Mouse (Mus musculus) olfactory bulb, adult 2 months (tissue): Measurements from ENCODE around the gene Tbl1xr1. TPM values are rescaled to one million over a fixed set of nuclear protein-coding genes. Genes with fewer than 3 reads are reported as not detected.

Experiments
- H3K27ac ChIP-seq: fragments of 200-500 bp; 2 replicates; pipeline ENCODE4 v1.5.1; 2012; ENCODE audit warnings: low read depth, low read length; ENCODE audit not compliant: insufficient read depth
- H3K4me1 ChIP-seq: fragments of 200-500 bp; 2 replicates; pipeline ENCODE4 v1.6.1; 2012; ENCODE audit warnings: low read length; ENCODE audit not compliant: control insufficient read depth, insufficient read depth
- H3K4me3 ChIP-seq: fragments of 200-500 bp; 2 replicates; pipeline ENCODE4 v1.5.1; 2012; ENCODE audit warnings: mild to moderate bottlenecking, low read depth, low read length, moderate library complexity; ENCODE audit not compliant: insufficient read depth
- CTCF ChIP-seq: fragments of 200-500 bp; IDR thresholded peaks from 2 replicates; pipeline ENCODE4 v1.5.1; 2012; ENCODE audit warnings: low read depth, mild to moderate bottlenecking, low read length, moderate library complexity; ENCODE audit not compliant: insufficient read depth
- POLR2A ChIP-seq: fragments of 200-500 bp; IDR thresholded peaks from 2 replicates; pipeline ENCODE4 v1.6.1; 2012; ENCODE audit warnings: mild to moderate bottlenecking, low read depth, low read length, moderate library complexity; ENCODE audit not compliant: insufficient read depth
- WGBS: fragments of 180-500 bp; shearing (Covaris S2); methylation state at CpG from one replicate; pipeline ENCODE4 v1.1.7; 2018; 5-methylcytosine and 5-hydroxymethylcytosine counted together
- polyA plus RNA-seq: library from polyadenylated mRNA; stranded (reverse); fragments of >200 nt; gene quantifications from 2 replicates; pipeline ENCODE4 v1.2.4, GENCODE M21; 2012; ENCODE audit warnings: low replicate concordance; ENCODE audit not compliant: missing spikeins, insufficient read depth, insufficient read length

Tbl1xr1 gene
- polyA plus RNA-seq, 1 experiment = not detected

- Histone ChIP-seq H3K27ac (no peak overlapping the region), H3K4me3 (no peak overlapping the region), H3K4me1 (peaks cover 2% of the 10 kb centered on the region)
- TF ChIP-seq CTCF (no peak), POLR2A (no peak)
Observed at GRCm38 (mm10) chr3:22108013-22108412, 31.6 kb downstream of the Tbl1xr1 start.

DNA sequence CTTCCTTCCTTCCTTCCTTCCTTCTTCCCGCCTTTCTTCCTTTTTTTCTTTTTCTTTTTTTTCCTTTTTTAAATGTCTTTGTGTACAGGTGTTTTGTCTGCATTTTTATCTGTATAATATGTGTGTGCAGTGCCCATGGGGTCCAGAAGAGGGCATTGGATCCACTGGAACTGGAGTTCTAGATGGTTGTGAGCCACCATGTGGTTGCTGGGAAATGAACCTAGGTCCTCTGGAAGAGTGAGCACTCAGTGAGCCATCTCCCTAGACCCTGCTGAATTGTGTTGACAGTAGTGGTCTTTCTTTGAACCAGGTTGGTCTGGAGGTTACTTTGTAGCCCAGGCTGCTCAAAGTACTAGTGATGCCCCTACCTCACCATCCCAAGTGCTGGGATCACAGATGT is 33.2 kb downstream of the Tbl1xr1 start:
- WGBS = 81% methylated on average over 1 of the region's 1 CpGs
- H3K27ac ChIP-seq = no peak overlapping the region
- H3K4me3 ChIP-seq = no peak overlapping the region
- no peak for TF ChIP-seq POLR2A
- TF ChIP-seq CTCF = no peak
- H3K4me1 ChIP-seq = peaks cover 2% of the 10 kb centered on the region

GRCm38 (mm10) chr3:22113773-22114172 is 37.3 kb downstream of the Tbl1xr1 start:
- Histone ChIP-seq H3K4me3 (no peak overlapping the region), H3K4me1 (peaks cover 4% of the 10 kb centered on the region), H3K27ac (no peak overlapping the region)
- TF ChIP-seq CTCF = no peak
- TF ChIP-seq POLR2A = no peak
- WGBS = 94% methylated on average over 4 of the region's 4 CpGs

GRCm38 (mm10) chr3:22115221-22115620 is 38.8 kb downstream of the Tbl1xr1 start:
- TF ChIP-seq POLR2A = no peak
- TF ChIP-seq CTCF = no peak
- Histone ChIP-seq H3K4me3 (no peak overlapping the region), H3K27ac (peak overlapping the region; percentile 73; the same call in 1 of the 2 replicates), H3K4me1 (peaks cover 4% of the 10 kb centered on the region)
- WGBS = 47% methylated on average over 2 of the region's 2 CpGs

DNA sequence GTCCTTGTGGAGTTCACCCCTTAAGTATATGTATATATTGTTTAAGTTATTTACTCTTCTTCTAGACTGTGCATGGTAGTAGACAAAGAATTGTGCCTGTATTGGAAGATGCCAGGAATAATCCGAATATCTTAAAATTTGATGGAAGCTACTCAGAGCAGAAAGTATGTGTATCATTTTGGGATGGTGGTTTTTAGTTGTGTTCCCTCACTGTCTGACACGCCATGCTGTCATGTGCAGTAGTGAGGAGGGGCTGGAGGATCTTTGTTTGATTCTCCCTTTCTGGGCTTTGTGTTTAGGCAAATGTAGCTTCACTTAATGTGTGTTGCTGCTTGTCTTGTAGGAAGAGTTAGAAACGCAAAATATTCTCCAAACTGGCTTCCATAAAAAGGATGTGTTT is 39.2 kb downstream of the Tbl1xr1 start:
- Histone ChIP-seq H3K4me1 (peaks cover 4% of the 10 kb centered on the region), H3K27ac (peak overlapping the region; percentile 73; the same call in 1 of the 2 replicates), H3K4me3 (no peak overlapping the region)
- WGBS = 44% methylated on average over 3 of the region's 3 CpGs
- TF ChIP-seq POLR2A = no peak

DNA sequence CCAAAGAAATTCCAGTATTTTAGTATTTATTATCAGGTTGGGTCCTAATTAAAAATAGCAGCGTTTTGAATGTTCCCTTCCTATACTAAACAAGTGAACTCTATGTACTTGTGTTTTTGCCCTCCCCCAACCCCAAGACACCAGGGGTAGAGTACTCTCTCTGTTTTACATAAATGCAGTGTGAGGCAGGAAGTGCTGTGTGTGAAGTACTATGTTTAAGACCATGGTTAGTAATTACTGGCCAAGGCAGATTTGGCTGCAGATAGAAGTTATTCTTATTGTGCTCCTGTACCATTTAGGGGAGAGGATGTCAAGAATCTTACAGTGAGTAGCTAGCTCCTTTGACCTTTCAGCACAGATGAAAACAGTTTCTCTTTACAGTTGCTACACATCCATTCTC is 39.7 kb downstream of the Tbl1xr1 start:
- WGBS = 7% methylated on average over 1 of the region's 1 CpGs
- peaks cover 4% of the 10 kb centered on the region for H3K4me1 ChIP-seq
- peak overlapping the region; percentile 44; the same call in 1 of the 2 replicates for H3K27ac ChIP-seq
- no peak for TF ChIP-seq POLR2A
- no peak overlapping the region for H3K4me3 ChIP-seq

GRCm38 (mm10) chr3:22121741-22122140 is 45.3 kb downstream of the Tbl1xr1 start:
- Histone ChIP-seq H3K4me3 (no peak overlapping the region), H3K4me1 (peaks cover 9% of the 10 kb centered on the region), H3K27ac (no peak overlapping the region)
- 60% methylated on average over 3 of the region's 3 CpGs for WGBS
- TF ChIP-seq POLR2A (no peak), CTCF (no peak)

DNA sequence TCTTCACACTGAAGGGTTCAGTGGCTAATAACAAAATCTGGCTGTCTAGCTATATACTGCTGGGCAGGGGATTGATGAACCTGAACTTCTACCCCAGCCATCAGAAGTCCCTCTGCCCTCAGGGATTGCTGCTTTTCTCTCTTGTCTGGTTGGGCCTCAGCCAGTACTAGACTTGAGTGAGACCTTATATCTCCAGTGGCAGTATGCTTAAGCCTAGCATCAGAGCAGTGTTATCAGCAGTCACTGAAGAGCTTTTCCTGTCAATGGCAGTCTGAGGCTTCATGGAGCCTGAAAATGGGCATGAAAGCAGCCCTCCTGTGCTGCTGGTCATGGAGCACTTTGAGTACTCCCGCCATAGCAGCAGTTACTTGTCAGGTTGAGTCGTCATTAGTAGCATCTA is 46.7 kb downstream of the Tbl1xr1 start:
- H3K4me1 ChIP-seq = peaks cover 9% of the 10 kb centered on the region
- TF ChIP-seq CTCF (no peak), POLR2A (no peak)
- no peak overlapping the region for H3K4me3 ChIP-seq
- no peak overlapping the region for H3K27ac ChIP-seq
- 77% methylated on average over 2 of the region's 2 CpGs for WGBS

GRCm38 (mm10) chr3:22126251-22126826 is 49.9 kb downstream of the Tbl1xr1 start:
- Histone ChIP-seq H3K27ac (no peak overlapping the region), H3K4me3 (no peak overlapping the region), H3K4me1 (peaks cover 8% of the 10 kb centered on the region)
- 92% methylated on average over 5 of the region's 5 CpGs for WGBS
- TF ChIP-seq POLR2A (no peak), CTCF (no peak)

- TF ChIP-seq CTCF (no peak), POLR2A (no peak)
- WGBS = 65% methylated on average over 2 of the region's 2 CpGs
- Histone ChIP-seq H3K4me1 (peaks cover 6% of the 10 kb centered on the region; the same call in 1 of the 2 replicates), H3K4me3 (no peak overlapping the region), H3K27ac (no peak overlapping the region)
Observed at GRCm38 (mm10) chr3:22131277-22131676, 54.8 kb downstream of the Tbl1xr1 start.
